Mouse (Mus musculus) c-Kit-positive CD71-positive TER-119-positive erythroid progenitor cells, embryonic 14.5 days (primary cell): ENCODE data around the gene Atat1.
A peak's percentile ranks its signal among the peaks of the same experiment; 100 is the strongest.

Source experiments
- DNase-seq: peaks from one replicate; pipeline ENCODE4 v3.0.0-alpha.2; 2013; ENCODE audit warnings: low spot score

Atat1 gene

DNA sequence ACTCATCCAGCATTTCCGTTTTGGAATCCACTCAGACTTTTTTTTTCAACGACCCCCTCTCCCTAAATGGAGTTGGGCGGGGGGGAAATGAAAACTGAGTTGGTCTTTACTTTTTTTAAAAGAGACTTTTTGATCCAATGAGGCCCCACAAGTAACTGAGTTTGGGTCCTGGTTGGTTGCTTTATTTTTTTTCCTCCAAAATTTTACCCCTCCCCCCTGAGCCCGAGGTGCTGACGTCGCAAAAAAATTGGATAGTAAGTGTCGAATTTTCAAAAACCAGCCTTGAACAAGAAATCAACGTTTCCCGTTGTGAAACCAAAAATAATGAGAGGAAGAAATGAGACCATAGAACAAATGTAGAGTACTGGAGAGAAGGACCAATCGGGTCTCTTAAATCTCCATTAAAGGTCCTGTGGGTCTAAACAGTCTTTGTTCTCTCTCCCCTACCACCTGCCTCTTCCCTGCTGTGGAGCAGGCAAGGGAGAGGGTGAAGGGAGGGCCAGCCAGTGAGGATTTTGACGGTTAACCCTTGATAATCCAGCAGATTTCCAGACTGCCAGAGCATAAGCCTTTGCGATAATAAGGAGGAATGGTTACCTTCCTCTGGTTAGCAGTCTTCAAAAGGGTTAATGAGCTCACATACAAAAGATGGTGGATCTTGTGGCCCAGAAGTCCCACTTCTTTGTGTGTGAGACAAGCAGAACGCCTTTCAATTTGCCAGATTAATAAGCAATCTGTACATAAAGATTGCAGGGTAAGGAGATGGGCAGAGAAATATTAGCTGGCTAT is 7.8 kb upstream of the Atat1 start:
- DNase-seq: peak; percentile 68

DNA sequence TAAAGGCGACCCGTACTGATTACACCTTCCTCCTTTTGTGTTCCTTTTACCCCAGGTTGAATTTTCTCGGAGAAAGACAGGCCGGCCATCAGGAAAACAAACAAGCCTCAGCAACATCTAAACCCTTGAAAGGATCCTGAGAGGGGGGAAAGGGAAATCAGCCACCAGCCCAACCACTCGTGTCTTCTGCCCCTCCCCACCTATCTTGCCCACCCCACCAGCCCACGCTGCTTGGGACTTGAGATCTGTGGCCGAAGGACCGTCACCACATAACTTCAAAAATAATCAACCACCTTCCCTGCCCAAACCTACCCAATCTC is 7.2 kb upstream of the Atat1 start:
- no peak for DNase-seq

DNA sequence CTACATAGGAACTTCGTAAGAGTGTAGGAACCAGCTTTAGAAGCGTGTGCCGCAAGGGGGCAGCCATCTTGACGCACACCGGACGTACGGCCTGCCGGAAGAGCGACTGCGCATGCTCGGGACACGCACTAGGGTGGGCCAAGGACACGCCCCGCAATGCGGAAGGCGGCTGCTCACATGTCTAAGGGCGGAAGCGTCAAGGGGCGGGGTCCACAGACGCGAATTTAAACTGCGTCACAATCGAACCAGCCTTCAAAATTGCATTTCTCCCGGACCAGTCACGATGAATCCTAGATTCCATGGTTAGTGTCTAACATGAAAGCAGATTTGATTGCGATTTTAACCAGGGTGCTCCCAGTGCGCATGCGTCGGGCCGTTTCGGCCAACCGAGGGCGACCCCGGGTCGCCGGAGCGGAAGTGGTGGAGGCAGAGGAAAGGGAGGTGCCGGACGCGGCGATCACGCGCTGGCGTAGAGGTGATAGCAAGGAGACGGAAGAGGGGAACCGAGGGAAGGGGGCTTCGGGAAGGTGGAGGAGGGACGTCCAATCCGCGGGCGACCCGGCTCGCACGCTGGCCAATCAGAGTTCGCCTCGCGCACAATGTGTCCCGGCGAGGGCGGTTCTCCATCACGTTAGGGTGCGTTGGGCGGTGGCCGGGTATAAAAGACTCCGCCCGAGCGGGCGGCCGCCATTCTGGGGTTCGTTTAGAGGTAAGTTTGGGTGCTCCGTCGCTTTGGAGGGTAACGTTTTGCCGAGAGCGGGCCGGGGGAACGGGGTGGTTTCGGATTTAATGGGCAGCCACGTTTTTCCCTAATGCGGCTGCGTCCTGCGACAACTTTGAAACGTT is 6.6 kb upstream of the Atat1 start, which contains the start of the genes Mrps18b and Ppp1r10:
Gene Mrps18b (minus strand): TSS at position 93 of the 846 bp plus-strand sequence.
Gene Ppp1r10 (plus strand): TSS at position 138 of the 846 bp plus-strand sequence.
- DNase-seq: peak; percentile 98

DNA sequence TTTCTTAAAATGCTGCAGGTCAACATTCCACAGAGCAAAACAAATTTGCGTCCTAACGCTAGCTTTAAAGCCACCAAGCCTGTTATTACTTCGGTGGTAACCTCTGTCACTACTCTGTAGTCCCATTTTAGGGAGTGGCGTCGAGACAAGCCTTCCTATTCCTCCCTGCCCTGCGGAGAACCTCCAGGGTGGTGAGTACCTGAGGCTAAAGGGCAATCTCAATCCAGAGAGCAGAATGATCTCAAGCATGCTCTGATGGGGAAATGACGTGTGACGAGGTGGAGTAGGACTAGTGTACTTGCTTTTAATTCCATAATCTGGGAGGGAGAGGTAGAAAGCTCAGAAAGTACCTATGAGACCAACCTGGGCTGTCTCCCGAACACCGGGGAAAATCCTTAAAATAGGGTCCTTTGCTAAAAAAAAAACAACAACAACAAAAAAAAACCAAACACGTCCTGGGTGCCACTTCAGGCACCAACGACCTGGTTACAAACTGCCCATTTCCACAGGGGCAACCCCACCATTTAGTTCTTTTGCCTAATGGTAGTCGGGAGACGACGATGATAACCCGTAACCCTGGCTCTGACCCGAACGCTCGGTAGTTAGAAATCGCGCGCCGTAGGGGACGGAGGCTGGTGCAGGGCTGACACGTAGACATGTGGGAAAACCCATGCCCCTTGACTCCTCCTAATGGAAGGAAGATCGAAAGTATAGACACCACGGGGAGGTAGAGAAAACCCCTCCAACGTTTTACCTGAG is 5.8 kb upstream of the Atat1 start:
- DNase-seq: peak; percentile 53

DNA sequence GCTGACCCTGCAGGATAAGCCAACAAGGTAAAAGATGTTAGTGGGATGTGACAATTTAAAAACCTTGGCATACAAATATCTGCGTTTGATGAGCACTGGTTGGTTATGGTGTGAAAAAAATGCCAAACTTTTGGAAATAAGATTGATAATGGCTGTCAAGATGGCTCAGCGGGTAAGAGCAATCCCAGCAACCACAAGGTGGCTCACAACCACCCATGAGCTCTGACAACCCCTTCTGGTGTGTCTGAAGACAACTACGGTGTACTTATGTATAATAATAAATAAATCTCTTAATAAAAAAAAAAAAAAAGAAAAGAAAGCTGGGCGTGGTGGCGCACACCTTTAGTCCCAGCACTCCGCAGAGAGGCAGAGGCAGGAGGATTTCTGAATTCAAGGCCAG is 5.1 kb upstream of the Atat1 start:
- DNase-seq: no peak

DNA sequence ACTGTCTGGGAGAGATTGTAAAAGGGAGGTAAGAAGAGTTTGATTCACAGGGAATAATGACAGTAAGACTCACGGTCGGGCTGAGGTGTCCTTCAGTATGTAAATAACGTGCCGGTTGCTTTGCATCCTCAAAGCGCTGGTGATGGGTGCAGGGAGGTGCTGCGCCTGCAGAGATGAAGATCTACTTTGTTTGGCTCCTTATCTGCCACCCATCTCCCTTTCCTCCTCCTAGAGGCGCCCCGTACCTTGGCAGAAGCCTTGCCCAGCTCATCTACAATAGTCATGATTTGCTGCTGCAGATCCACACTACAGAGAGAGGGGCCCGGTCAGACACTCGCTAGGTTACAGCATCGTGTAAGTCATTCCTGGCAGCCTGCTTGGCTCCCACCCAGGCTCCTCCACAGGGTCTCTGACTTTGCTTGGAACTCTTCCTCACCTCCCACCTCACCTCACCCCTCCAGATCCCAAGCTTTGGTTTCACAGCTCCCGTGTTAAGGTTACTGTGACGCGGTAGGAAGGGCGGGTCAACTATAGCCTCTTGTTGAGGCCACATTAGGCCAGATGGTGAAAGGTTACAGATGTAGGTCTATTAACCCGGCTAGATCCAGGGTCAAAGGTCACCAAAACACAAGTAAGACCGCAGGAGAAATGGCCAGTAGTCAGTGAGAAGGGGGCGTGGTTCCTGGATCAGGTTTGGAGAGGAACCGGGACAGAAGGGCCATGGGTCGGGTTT is 523 bp downstream of the Atat1 start:
- no peak for DNase-seq

DNA sequence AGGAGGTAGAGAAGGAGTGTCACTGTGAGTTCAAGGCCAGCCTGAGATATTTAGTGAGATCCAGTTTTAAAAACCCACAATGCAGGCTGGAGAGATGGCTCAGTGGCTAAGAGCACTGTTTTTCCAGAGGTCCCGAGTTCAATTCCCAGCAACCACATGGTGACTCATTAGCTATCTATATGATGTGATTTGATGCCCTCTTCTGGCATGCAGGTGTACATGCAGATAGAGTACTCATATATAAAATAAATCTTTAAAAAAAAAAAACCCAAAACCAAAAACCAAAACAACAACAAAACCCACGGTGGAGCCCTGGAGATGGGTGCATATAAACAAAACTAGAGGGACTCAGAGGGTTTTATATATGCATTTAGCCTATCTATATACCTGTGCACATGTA is 2.3 kb downstream of the Atat1 start:
- no peak for DNase-seq

DNA sequence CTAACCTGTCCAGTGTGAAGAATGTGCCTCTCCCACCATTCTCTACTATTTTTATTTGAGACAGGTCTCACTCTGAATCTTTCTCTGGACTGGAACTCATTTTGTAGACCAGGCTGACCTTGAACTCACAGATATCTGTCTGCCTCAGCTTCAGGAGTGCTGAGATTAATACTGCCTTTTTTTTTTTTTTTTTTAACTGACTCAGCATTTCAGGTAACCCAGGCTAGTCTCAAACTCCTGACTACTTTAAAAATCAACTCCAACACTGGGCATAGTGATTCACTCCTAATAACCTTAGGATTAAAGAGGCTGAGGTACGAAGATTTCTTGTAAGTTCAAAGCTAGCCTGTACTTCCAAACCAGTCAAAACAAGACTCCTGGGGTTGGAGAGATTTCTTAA is 4.3 kb downstream of the Atat1 start:
- DNase-seq: no peak

DNA sequence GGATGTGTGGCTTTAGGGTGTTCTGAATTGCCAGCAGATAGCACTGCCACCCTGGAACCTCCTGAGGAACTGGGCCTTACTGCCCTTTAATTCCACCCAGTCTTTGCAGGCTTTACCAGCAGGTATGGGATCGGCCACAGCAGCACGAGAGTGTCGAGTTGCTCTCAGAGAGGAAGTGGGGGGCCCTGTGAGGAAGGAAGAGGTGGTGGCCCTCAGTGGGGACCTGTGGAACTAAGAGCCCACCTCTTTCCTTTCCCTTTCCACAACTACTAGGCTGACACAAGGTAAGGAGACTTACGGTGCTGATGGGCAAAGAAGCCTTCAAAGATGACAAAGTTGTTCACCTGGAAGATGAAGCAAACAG is 5.9 kb downstream of the Atat1 start:
- DNase-seq: no peak

DNA sequence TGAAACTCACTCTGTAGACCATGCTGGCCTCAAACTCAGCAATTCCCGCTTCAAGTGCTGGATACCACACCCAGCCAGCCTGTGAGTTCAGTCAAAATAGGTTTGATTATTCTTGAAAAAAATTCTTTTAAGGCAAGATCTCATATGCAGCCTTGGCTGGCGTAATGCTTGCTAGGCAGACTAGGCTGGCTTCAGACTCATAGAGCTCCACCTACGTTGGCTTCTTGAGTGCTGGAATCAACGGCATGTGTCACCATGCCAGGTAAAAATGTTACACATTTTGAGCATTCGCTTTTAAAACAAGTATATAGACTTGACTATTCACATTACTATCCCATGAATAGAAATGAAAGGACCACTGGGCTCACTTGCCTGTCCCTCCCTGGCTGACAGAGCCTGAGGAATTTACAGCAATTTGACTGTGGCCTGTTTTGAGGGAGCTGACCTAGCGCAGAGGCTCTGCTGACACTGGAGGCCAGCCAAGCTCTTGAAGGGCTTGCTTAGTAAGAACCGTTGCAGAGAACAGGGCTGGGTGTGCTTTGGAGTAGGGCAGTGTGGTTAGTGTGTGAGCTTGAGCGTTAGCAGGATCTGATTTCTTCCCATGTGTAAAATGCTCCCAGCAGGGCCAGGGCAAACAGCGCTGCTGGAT is 6.4 kb downstream of the Atat1 start:
- DNase-seq: no peak

DNA sequence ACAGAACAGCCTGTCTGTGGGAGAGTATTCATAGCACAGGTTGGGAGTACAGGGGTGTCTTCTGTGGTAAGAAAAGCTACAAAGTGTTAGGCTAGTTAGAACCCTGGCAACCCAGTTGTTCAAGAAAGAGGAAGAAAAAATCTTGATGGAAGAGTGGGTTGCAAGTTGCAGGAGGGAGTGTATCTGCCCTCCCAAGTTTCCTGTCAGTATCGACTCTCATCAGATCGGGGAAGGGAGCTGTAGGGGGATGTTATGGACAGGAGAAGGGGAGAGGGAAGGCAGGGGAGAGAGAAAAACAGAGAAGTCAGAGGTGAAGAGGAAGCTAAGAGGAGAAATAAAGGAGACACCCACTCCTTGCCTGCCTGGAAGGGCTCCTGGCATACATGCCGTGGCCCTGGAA is 9.2 kb downstream of the Atat1 start:
- no peak for DNase-seq

DNA sequence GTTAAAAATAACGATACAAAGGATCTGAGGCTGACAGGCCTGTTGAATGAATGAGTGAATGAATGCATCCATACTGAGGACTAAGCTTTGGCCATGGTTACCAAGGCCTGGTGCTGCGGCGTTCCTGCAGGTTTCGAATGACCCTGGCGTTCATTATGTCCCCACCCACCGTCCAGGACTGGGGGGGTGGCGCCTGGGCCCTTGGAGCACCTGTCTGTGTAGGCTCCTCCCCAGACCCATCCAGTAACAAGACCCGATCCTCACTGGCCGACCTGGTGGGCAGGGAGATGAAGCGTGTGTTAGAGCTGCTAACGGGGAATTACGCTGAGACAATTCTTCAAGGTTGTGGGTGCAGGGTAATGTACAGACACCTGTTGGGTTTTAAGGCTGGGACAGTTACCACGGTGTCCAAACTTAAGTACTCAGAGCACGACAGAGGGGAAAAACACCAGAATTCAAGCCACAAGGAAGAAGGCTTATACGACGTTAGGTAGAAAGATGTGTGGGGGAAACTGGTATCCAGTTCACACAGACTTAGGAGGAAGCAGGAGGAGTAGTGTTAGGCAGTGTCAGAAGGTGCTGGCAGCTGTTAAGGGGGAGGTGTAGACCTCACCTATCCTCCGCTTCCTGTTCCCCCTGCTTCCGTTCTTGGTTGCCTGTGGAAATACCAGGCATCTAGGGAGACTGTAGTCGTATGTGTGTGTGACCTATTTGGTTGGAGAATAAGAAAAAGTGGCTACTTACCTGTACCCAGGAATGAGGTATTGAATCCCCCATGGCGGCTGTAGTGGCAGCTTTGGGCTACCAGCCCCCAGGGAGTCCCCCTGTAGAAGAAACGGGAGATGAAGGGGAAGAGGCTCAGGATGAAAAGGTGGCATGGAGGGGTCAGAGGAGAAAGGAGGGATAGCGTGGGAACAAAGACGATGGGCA is 12.0 kb downstream of the Atat1 start:
- DNase-seq: no peak

DNA sequence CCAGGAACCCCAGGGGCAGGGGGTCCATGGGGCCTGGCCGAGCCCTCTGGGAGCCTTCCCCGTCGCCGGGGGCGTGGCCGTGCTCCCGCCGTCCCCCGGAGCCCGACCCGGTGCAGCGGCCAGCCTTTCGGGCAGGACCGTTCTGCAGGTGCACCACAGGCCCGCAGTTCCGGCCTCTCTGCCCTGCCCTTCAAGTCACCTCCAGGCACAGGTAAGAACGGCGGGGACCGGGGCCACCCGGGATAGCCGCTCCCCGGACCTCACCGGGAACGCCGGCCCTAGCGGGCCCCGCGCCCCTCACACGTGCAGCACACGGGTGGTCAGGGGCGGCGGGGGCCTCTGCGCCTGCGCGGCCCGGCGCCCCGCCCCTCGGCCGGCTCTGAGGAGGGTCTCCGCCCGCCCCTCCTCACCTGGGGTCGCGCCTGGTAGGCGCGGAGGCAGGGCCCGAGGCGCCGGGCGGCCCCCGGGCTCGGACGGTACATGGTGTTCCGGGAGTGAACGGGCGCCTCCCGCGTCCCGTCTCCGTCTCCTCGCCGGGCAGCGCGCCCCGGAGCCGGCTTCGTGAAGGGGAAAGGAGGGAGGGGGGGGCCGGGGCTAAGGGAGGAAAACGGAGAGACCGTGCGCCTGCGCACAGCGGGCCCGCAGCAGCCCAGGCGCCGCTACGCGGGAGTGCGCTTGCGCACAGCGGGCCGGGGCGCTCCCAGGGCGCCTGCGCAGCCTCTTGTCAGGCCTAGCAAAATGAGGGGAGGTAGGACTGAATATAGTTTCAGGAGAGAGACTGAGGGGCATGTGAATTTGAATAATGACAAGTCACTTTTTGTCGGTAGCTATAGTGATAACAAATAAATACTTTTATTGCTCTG is 12.9 kb downstream of the Atat1 start, which contains the start of gene 2310061I04Rik:
Gene 2310061I04Rik (minus strand): TSS at position 651 of the 863 bp plus-strand sequence.
- DNase-seq: peak; percentile 84

DNA sequence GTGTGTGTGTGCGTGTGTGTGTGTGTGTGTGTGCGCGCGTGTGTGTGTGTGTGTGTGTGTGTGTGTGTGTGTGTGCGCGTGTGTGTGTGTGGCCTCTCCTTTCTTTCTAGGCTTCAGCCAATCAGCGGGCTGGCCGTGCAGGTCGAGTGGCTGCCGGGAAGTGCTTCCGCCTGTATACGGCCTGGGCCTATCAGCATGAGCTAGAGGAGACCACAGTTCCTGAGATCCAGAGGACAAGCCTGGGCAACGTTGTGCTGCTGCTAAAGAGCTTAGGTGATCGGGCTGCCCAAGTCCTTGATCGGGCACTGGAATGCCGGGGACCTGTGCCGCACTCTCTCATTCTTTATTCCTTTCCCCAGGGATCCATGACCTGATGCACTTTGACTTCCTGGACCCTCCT is 22.1 kb downstream of the Atat1 start:
- no peak for DNase-seq

DNA sequence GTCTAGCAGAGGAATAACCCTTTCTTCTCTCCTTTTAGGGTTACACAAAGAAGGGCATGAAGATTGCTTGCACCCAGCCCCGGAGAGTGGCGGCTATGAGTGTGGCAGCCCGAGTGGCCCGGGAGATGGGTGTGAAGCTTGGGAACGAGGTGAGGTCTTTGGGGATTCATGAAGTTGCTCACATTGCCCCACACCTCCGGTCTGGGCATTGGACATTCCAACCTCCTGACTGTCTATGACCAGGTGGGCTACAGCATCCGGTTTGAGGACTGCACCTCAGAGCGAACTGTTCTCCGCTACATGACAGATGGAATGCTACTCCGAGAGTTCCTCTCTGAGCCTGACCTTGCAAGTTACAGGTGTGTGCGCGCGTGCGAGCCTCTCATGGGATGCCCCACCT is 26.1 kb downstream of the Atat1 start:
- no peak for DNase-seq

DNA sequence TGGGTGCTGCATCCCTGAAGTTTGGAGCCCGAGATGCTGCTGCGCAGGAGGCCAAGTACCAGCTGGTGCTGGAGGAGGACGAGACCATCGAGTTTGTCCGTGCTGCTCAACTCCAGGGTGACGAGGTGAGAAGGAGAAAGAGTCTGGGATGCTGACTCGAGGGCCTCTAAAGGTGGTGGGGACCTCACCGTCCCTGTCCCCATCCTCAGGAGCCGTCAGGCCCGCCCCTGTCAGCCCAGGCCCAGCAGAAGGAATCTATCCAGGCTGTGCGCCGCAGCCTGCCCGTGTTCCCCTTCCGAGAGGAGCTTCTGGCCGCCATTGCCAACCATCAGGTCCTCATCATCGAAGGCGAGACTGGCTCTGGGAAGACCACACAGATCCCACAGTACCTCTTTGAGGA is 27.0 kb downstream of the Atat1 start:
- no peak for DNase-seq

DNA sequence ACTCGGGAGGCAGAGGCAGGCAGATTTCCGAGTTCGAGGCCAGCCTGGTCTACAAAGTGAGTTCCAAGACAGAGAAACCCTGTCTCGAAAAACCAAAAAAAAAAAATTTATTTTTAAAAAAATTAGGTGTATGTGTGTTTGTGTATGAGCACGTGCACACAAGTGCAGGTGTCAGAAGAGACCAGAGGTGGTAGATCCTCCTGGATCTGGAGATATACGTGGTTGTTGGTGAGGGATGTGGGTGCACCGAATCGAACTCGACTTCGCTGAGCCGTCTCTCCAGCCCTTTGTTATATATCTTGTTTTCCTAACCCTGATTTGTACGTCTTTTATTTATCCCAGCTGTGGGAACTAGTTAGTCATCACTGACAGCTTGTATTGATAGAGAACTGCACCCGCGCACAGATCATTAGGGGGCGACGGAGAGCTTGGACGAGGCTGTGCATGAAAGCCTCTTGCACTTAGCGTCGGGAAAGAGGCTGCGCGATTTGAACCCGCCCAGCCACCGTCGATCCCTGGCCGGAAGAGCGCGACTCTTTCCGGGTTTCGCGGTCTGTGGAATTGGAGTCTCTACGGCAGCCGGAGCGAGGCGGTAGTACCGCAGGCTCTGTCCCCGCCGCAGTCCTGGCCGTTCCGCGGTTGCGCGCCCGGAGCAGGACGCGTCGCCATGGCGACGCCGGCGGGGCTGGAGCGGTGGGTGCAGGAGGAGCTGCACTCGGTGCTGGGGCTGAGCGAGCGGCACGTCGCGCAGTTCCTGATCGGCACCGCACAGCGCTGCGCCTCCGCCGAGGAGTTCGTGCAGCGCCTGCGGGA is 30.4 kb downstream of the Atat1 start, which contains the start of gene Dhx16:
Gene Dhx16 (plus strand): TSS at position 575 of the 813 bp plus-strand sequence.
- DNase-seq: peak; percentile 94

DNA sequence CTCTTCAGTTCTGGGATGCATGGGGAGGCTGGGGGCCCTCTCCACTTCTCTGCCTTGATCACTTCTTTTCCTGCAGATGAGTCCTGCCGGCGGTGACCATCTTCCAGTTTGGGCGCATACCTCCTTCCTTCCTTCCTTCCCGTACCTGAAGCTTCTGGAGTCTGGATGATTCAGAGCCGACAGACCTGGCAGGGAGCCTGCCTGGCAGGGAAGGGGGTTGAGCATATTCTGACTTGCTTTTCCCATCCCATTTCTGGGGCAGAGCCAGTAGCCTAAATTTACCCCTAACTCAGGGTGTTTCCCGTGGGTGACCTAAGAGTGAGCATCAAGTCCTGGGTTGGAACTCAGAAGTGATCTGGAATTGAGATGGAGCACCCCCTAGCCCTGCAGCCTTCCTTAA is 35.2 kb downstream of the Atat1 start:
- no peak for DNase-seq
